Mouse (Mus musculus): ENCODE results near the gene 1110051M20Rik.

- no peak for TF ChIP-seq CTCF (IDR thresholded peaks at IDR 0.05; ENCODE audit: insufficient read depth, low read depth, low read length)
- TF ChIP-seq POLR2A (IDR thresholded peaks at IDR 0.05; ENCODE audit: insufficient read depth, low read depth, low read length), result no peak
Measured at GRCm38 (mm10) chr2:91281366-91281765, 163.1 kb downstream of the 1110051M20Rik start.
